Mouse (Mus musculus): ENCODE results near the gene Meis1. TPM values are rescaled to one million over a fixed set of nuclear protein-coding genes. Genes with fewer than 3 reads are reported as not detected.
A peak's percentile ranks its signal among the peaks of the same experiment; 100 is the strongest.

Meis1 gene
- polyA plus RNA-seq, 1 experiment from 2014 or later = 28.6 TPM

- peak overlapping the region; percentile 61 for H3K4me3 ChIP-seq
- H3K27me3 ChIP-seq = peaks cover 52% of the 10 kb centered on the region
- H3K36me3 ChIP-seq (ENCODE audit: poor library complexity, severe bottlenecking) = no peaks in the 10 kb centered on the region
- peak overlapping the region; percentile 89 for H3K9ac ChIP-seq
- peak overlapping the region; percentile 97 for H3K27ac ChIP-seq
- whole genome bisulfite sequencing = 0% methylated on average over 25 of the region's 25 CpGs
- ATAC-seq = peak; percentile 91
- H3K4me1 ChIP-seq = peaks cover 33% of the 10 kb centered on the region
- H3K4me2 ChIP-seq = peak overlapping the region; percentile 85
- no peaks in the 10 kb centered on the region for H3K9me3 ChIP-seq (replicated peaks)
These were observed 1.6 kb upstream of the Meis1 start for GRCm38 (mm10) chr11:19020371-19020824.

- H3K4me2 ChIP-seq = peak overlapping the region; percentile 85
- peak overlapping the region; percentile 89 for H3K9ac ChIP-seq
- ATAC-seq = peak; percentile 61
- H3K9me3 ChIP-seq (replicated peaks) = no peaks in the 10 kb centered on the region
- peak overlapping the region; percentile 61 for H3K4me3 ChIP-seq
- peak overlapping the region; percentile 97 for H3K27ac ChIP-seq
- H3K27me3 ChIP-seq = peaks cover 49% of the 10 kb centered on the region
- no peaks in the 10 kb centered on the region for H3K36me3 ChIP-seq (ENCODE audit: poor library complexity, severe bottlenecking)
- under 1% methylated on average over 65 of the region's 67 CpGs for WGBS
- peaks cover 42% of the 10 kb centered on the region for H3K4me1 ChIP-seq
These were observed 703 bp upstream of the Meis1 start for GRCm38 (mm10) chr11:19019204-19020171.

- Histone ChIP-seq H3K9me3 (replicated peaks) (no peaks in the 10 kb centered on the region), H3K4me3 (peak overlapping the region; percentile 61), H3K36me3 (ENCODE audit: poor library complexity, severe bottlenecking) (no peaks in the 10 kb centered on the region), H3K9ac (peak overlapping the region; percentile 89), H3K4me1 (peaks cover 51% of the 10 kb centered on the region), H3K27me3 (peaks cover 50% of the 10 kb centered on the region), H3K27ac (peak overlapping the region; percentile 97), H3K4me2 (peak overlapping the region; percentile 85)
- WGBS = 1% methylated on average over 14 of the region's 14 CpGs
- no peak for ATAC-seq
These were observed 919 bp downstream of the Meis1 start for GRCm38 (mm10) chr11:19017719-19018413.

- WGBS = 3% methylated on average over 1 of the region's 1 CpGs
- H3K4me3 ChIP-seq = peak overlapping the region; percentile 61
- peak overlapping the region; percentile 72 for H3K9ac ChIP-seq
- no peak overlapping the region for H3K27ac ChIP-seq
- no peaks in the 10 kb centered on the region for H3K9me3 ChIP-seq (replicated peaks)
- H3K36me3 ChIP-seq (ENCODE audit: poor library complexity, severe bottlenecking) = no peaks in the 10 kb centered on the region
- peaks cover 57% of the 10 kb centered on the region for H3K4me1 ChIP-seq
- ATAC-seq = no peak
- H3K27me3 ChIP-seq = peaks cover 50% of the 10 kb centered on the region
- peak overlapping the region; percentile 85 for H3K4me2 ChIP-seq
These were observed 1.5 kb downstream of the Meis1 start for GRCm38 (mm10) chr11:19017262-19017661.

- Histone ChIP-seq H3K36me3 (ENCODE audit: poor library complexity, severe bottlenecking) (no peaks in the 10 kb centered on the region), H3K9ac (peak overlapping the region; percentile 72), H3K9me3 (replicated peaks) (no peaks in the 10 kb centered on the region), H3K27me3 (peaks cover 50% of the 10 kb centered on the region), H3K27ac (0 out of 2 replicates have a peak overlapping the region, but pooled peaks have one; percentile 10), H3K4me1 (peaks cover 60% of the 10 kb centered on the region), H3K4me3 (peak overlapping the region; percentile 61), H3K4me2 (peak overlapping the region; percentile 85)
- 3% methylated on average over 10 of the region's 10 CpGs for WGBS
- no peak for ATAC-seq
These were observed 2.1 kb downstream of the Meis1 start for GRCm38 (mm10) chr11:19016481-19017220.

GRCm38 (mm10) chr11:19015731-19016461 lies 2.9 kb downstream of the Meis1 start:
- Histone ChIP-seq H3K27me3 (peaks cover 48% of the 10 kb centered on the region), H3K36me3 (ENCODE audit: poor library complexity, severe bottlenecking) (no peaks in the 10 kb centered on the region), H3K9ac (peak overlapping the region; percentile 72), H3K4me1 (peaks cover 58% of the 10 kb centered on the region), H3K4me3 (peak overlapping the region; percentile 61), H3K9me3 (replicated peaks) (no peaks in the 10 kb centered on the region), H3K27ac (peak overlapping the region; percentile 25; the same call in 1 of the 2 replicates), H3K4me2 (peak overlapping the region; percentile 85)
- 2% methylated on average over 37 of the region's 37 CpGs for WGBS
- ATAC-seq = no peak

- peaks cover 60% of the 10 kb centered on the region for H3K4me1 ChIP-seq
- H3K4me2 ChIP-seq = peak overlapping the region; percentile 85
- no peak for ATAC-seq
These were observed 3.4 kb downstream of the Meis1 start for GRCm38 (mm10) chr11:19015381-19015730.

GRCm38 (mm10) chr11:19014441-19015161 lies 4.2 kb downstream of the Meis1 start:
- H3K27ac ChIP-seq = 0 out of 2 replicates have a peak overlapping the region, but pooled peaks have one; percentile 31
- H3K4me1 ChIP-seq = peaks cover 67% of the 10 kb centered on the region
- peak overlapping the region; percentile 61 for H3K4me3 ChIP-seq

More at GRCm38 (mm10) chr11:19015381-19015730, 3.4 kb downstream of the Meis1 start:
- Histone ChIP-seq H3K27me3 (peaks cover 50% of the 10 kb centered on the region), H3K9me3 (replicated peaks) (no peaks in the 10 kb centered on the region), H3K36me3 (ENCODE audit: poor library complexity, severe bottlenecking) (no peaks in the 10 kb centered on the region), H3K27ac (0 out of 2 replicates have a peak overlapping the region, but pooled peaks have one; percentile 25), H3K9ac (peak overlapping the region; percentile 72), H3K4me3 (peak overlapping the region; percentile 61)
- 5% methylated on average over 5 of the region's 5 CpGs for WGBS

GRCm38 (mm10) chr11:19014113-19014440 lies 4.7 kb downstream of the Meis1 start:
- Histone ChIP-seq H3K4me2 (peak overlapping the region; percentile 85), H3K4me1 (peaks cover 67% of the 10 kb centered on the region), H3K9ac (peak overlapping the region; percentile 72), H3K4me3 (peak overlapping the region; percentile 61), H3K27ac (0 out of 2 replicates have a peak overlapping the region, but pooled peaks have one; percentile 31), H3K9me3 (replicated peaks) (no peaks in the 10 kb centered on the region), H3K27me3 (peaks cover 62% of the 10 kb centered on the region), H3K36me3 (ENCODE audit: poor library complexity, severe bottlenecking) (no peaks in the 10 kb centered on the region)
- no peak for ATAC-seq
- 14% methylated on average over 12 of the region's 12 CpGs for WGBS

More at GRCm38 (mm10) chr11:19014441-19015161, 4.2 kb downstream of the Meis1 start:
- Histone ChIP-seq H3K9me3 (replicated peaks) (no peaks in the 10 kb centered on the region), H3K9ac (peak overlapping the region; percentile 72), H3K36me3 (ENCODE audit: poor library complexity, severe bottlenecking) (no peaks in the 10 kb centered on the region), H3K27me3 (peaks cover 57% of the 10 kb centered on the region), H3K4me2 (peak overlapping the region; percentile 85)
- WGBS = 2% methylated on average over 35 of the region's 35 CpGs
- no peak for ATAC-seq

GRCm38 (mm10) chr11:19013141-19014112 lies 5.4 kb downstream of the Meis1 start:
- Histone ChIP-seq H3K4me1 (peaks cover 73% of the 10 kb centered on the region), H3K9ac (peak overlapping the region; percentile 49), H3K4me3 (peak overlapping the region; percentile 61), H3K27ac (no peak overlapping the region), H3K36me3 (ENCODE audit: poor library complexity, severe bottlenecking) (no peaks in the 10 kb centered on the region), H3K4me2 (peak overlapping the region; percentile 85), H3K27me3 (peaks cover 69% of the 10 kb centered on the region), H3K9me3 (replicated peaks) (no peaks in the 10 kb centered on the region)
- no peak for ATAC-seq
- 14% methylated on average over 25 of the region's 25 CpGs for WGBS

Measured in forebrain, embryonic 13.5 days (tissue).